Mouse (Mus musculus) liver, postnatal 0 days (tissue): ENCODE measurements around the gene Krtap4-2.
"Not testable (repeated sequence)": the region's sequence is repeated elsewhere in the genome, so short reads cannot be mapped to it uniquely, and the experiment has no call there.

ENCODE experiments used
- CTCF ChIP-seq: sonication (generic); IDR thresholded peaks from 2 replicates; pipeline ENCODE4 v1.5.1; 2016; ENCODE audit warnings: antibody characterized with exemption, low read depth
- EP300 ChIP-seq: IDR thresholded peaks from 2 replicates; pipeline ENCODE4 v1.6.1; 2016; ENCODE audit warnings: antibody characterized with exemption, low read depth, mild to moderate bottlenecking

DNA sequence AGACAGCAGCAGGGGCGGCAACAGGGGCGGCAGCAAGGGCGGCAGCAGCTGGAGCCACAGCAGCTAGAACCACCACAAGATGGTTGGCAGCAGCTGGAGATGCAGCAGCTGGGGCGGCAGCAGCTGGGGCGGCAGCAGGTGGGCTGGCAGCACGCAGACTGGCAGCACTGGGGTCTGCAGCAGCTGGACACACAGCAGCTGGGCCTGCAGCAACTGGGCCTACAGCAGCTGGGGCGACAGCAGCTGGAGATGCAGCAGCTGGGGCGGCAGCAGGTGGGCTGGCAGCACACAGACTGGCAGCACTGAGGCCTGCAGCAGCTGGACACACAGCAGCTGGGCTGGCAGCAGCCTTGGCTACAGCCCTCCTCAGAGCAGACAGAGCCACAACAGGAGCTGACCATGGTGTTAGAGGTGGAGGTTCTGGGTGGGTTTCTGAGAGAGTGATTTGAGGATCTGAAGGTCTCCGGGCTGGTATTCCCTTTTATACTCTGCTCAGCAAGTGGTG is 8.8 kb upstream of the Krtap4-2 start, which contains the start of gene Krtap4-7:
- TF ChIP-seq CTCF, EP300: not testable (repeated sequence)
